Comparison of ENCODE assay signal across 23 mouse cellular contexts in genomic region chr6:58710369-58710768, GRCm38 (mm10).
A peak's percentile ranks its signal among the peaks of the same experiment; 100 is the strongest.
DNase-seq lines count a peak whose midpoint lies in the region; ATAC-seq and TF ChIP-seq lines count a peak whose summit lies in the region.
"Had no signal": no experiment of that assay in that cellular context is flagged by ENCODE, and none has a peak within 500 bp of the region (broad histone marks: within the 10 kb centered on the region; RNA-seq: fewer than 3 reads in every experiment).

No protein-coding gene starts in this region.

- no peak for TF ChIP-seq EP300 in CH12.LX (IDR thresholded peaks at IDR 0.05; ENCODE audit: low read length)

- H3K36me3 ChIP-seq in CH12.LX (replicated peaks in 1 of 2; ENCODE audit: control insufficient read depth in 1 of 2, insufficient read depth in 1 of 2, low read length in 1 of 2), result no peaks in the 10 kb centered on the region
- H3K36me3 ChIP-seq: embryonic facial prominence, embryonic 10.5 days; embryonic facial prominence, embryonic 12.5 days; forebrain, embryonic 15.5 days had no signal

- no peaks in the 10 kb centered on the region for H3K9me3 ChIP-seq in CH12.LX (replicated peaks; ENCODE audit: low read length)
- H3K9me3 ChIP-seq: embryonic facial prominence, embryonic 10.5 days; embryonic facial prominence, embryonic 12.5 days; forebrain, embryonic 13.5 days; forebrain, embryonic 15.5 days had no signal

- no peak for TF ChIP-seq CTCF in CH12.LX (conservative IDR thresholded peaks at IDR 0.05 in 1 of 2, IDR thresholded peaks at IDR 0.05 in 1 of 2; ENCODE audit: low read depth in 2 of 2, low read length in 2 of 2)

- TF ChIP-seq POLR2A in CH12.LX (IDR thresholded peaks at IDR 0.05; ENCODE audit: low read depth, low read length), result no peak

- intact Hi-C loops in heart, postnatal 14 days (cut with DNase I), result no loop called here

- DNase-seq in CH12.LX (ENCODE audit: extremely low read depth), result peak; percentile 9
- DNase-seq in heart, postnatal 14 days, result no peak
- no peak for DNase-seq in gastrocnemius, postnatal 25 days
- no peak for DNase-seq in layer of hippocampus, postnatal 14 days (ENCODE audit: low spot score in 2 of 2)
- DNase-seq in testis, postnatal 14 days (ENCODE audit: low spot score), result no peak
- DNase-seq: adrenal gland, adult 2 months; adrenal gland, postnatal 10 days; adrenal gland, postnatal 25 days; B cell, adult 2 months; cerebellum, adult 11 months; cerebellum, adult 18-20 months; cerebellum, adult 8-10 months; cerebellum, adult 9-11 months; cerebellum, postnatal 14 days; cerebellum, postnatal 36 days; forebrain, postnatal 0 days had no signal

- peak overlapping the region; percentile 6; the same call in 1 of the 2 replicates for H3K4me2 ChIP-seq in CH12.LX (ENCODE audit: insufficient read depth, low read depth, poor library complexity, severe bottlenecking)
- H3K4me2 ChIP-seq: embryonic facial prominence, embryonic 12.5 days; forebrain, embryonic 13.5 days; forebrain, embryonic 15.5 days had no signal

- no peak overlapping the region for H3K9ac ChIP-seq in CH12.LX (ENCODE audit: insufficient read depth, low read depth)
- H3K9ac ChIP-seq: embryonic facial prominence, embryonic 12.5 days; forebrain, embryonic 13.5 days; forebrain, embryonic 15.5 days; forebrain, postnatal 0 days had no signal

- no peaks in the 10 kb centered on the region for H3K79me2 ChIP-seq in CH12.LX (replicated peaks; ENCODE audit: control insufficient read depth, extremely low read depth, insufficient read depth, poor library complexity, severe bottlenecking)

- H3K27ac ChIP-seq in CH12.LX (ENCODE audit: insufficient read depth, low read depth), result no peak overlapping the region
- H3K27ac ChIP-seq: embryonic facial prominence, embryonic 10.5 days; embryonic facial prominence, embryonic 12.5 days; forebrain, embryonic 13.5 days; forebrain, embryonic 15.5 days had no signal

- no peaks in the 10 kb centered on the region for H3K27me3 ChIP-seq in CH12.LX (replicated peaks)
- H3K27me3 ChIP-seq: embryonic facial prominence, embryonic 12.5 days; forebrain, embryonic 13.5 days; forebrain, embryonic 15.5 days had no signal

- in situ Hi-C loops in CH12.LX (cut with MboI; ENCODE audit: low pct_ligation_motif_present, low pct_unique_long_range_greater_than_20kb, low sequenced_read_pairs), result no loop called here

- ATAC-seq in granulocyte monocyte progenitor cell, adult 5-6 weeks (replicated peaks; ENCODE audit: poor library complexity, severe bottlenecking), result peak; percentile 100
- peak; percentile 80 for ATAC-seq in megakaryocyte, adult 5-6 weeks (ENCODE audit: poor library complexity, severe bottlenecking)
- ATAC-seq: CD4-positive, CD25-positive, alpha-beta regulatory T cell, adult 4 months; forebrain, embryonic 13.5 days; forebrain, embryonic 15.5 days; forebrain, postnatal 0 days had no signal

- peaks cover 0 to 12% of the 10 kb centered on the region in 2 experiments; a peak in 2 of 4 replicates for H3K4me1 ChIP-seq in CH12.LX (ENCODE audit: control insufficient read depth in 1 of 2, insufficient read depth in 2 of 2)
- H3K4me1 ChIP-seq: embryonic facial prominence, embryonic 10.5 days; embryonic facial prominence, embryonic 12.5 days; forebrain, embryonic 13.5 days; forebrain, embryonic 15.5 days had no signal

- H3K4me3 ChIP-seq in CH12.LX (replicated peaks in 1 of 3; ENCODE audit: low read depth in 2 of 3, low read length in 2 of 3, poor library complexity in 1 of 3), result no peak overlapping the region
- H3K4me3 ChIP-seq: embryonic facial prominence, embryonic 10.5 days; embryonic facial prominence, embryonic 12.5 days; forebrain, embryonic 13.5 days; forebrain, embryonic 15.5 days had no signal

- TF ChIP-seq RAD21 in CH12.LX (IDR thresholded peaks at IDR 0.05; ENCODE audit: low read depth, low read length), result no peak

- dilution Hi-C loops in CH12.LX (cut with MboI; ENCODE audit: extremely low pct_ligation_motif_present, extremely low pct_unique_long_range_greater_than_20kb, low sequenced_read_pairs), result no loop called here

TF ChIP-seq in CH12.LX, 34 proteins besides CTCF, POLR2A, EP300 and RAD21:
- TF ChIP-seq MEF2A (IDR thresholded peaks at IDR 0.05; ENCODE audit: borderline replicate concordance, low read depth, low read length) (0 out of 2 replicates have a peak, but pooled peaks have one; percentile 14), HCFC1 (IDR thresholded peaks at IDR 0.05; ENCODE audit: low read depth, low read length) (no peak)
